Mouse (Mus musculus): Measurements from ENCODE around the gene Fsd1l. TPM values are rescaled to one million over a fixed set of nuclear protein-coding genes. Genes with fewer than 3 reads are reported as not detected.

Fsd1l gene
- polyA plus RNA-seq (2015; fragmentation: Nextera tagmentation; extraction: Ambion mirVana), result 1.2 and 2.3 TPM in 2 replicates

DNA sequence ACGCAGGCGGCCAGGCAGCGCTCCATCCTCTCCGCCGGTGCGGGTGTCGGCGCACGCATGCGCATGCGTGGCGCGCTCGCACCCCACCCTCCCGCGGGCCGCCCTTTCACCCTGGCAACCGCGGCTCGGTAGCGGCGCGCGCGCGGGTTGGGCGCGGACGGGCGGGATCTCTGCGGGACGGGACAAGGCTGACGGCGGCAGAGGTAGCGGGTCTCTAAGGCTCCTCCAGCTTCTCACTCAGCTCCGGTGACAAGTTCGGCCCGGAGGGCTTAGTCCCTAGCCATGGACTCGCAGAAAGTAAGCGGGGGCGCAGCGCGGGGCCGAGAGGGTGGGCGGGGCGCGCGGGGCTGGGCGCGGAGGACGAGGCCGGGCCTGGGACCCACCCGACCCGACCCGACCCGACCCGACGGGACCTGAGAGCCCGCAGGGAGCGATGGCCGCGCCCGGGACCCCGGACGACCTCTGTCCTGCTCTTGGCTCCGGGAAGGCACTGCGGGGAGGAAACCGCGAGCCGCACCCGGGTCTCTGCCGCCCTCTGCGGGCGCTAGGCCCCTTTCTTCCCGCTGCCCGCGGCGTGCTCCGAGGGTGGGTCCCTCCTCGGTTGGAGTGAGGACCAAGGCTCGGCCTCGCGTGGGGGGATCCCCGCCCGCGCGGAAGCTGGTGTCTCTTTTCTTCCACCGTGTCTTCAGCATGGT, at the start of gene Fsd1l:
Fsd1l (plus strand) TSS at position 156 of the 695 bp plus-strand sequence.
- H3K4me2 ChIP-seq, result peak within 1 kb of the TSS; percentile 72
- H3K4me3 ChIP-seq (replicated peaks), result peak within 1 kb of the TSS; percentile 61
- H3K9ac ChIP-seq, result peak within 1 kb of the TSS; percentile 32; the same call in 1 of the 2 replicates
- no peak within 1 kb of the TSS for H3K27ac ChIP-seq (replicated peaks)
- under 1% methylated on average over 84 of the region's 88 CpGs for WGBS (ENCODE audit: insufficient replicate concordance)
- no peaks in the 10 kb centered on the region for H3K9me3 ChIP-seq (replicated peaks)
- peaks cover 8% of the 10 kb centered on the region; the same call in 1 of the 2 replicates for H3K4me1 ChIP-seq (replicated peaks)
- no peaks in the 10 kb centered on the region for H3K36me3 ChIP-seq (replicated peaks)
- H3K27me3 ChIP-seq, result peaks cover 26% of the 10 kb centered on the region
- peak; percentile 81 for ATAC-seq (ENCODE audit: insufficient read depth)

DNA sequence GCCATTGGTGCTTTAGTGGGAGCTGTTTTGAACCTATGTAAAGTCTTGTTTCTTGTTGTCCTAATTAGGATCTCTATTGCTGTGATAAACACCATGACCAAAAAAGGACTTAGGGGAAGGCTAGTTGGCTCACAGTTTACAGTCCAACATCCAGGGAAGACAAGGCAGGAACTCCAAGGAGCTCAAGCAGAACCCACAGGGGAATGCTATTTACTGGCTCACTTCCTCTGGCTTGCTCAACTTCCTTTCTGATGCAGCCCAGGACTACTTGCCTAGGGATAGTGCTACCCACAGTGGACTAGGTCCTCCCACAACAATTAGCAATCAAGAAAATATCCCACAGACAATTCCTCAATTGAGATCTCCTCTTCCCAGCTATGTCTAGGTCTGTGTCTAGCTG, 43.6 kb upstream of the Fsd1l start:
- Histone ChIP-seq H3K36me3 (replicated peaks) (no peaks in the 10 kb centered on the region), H3K9ac (no peak overlapping the region), H3K4me3 (replicated peaks) (no peak overlapping the region), H3K4me2 (no peak overlapping the region), H3K9me3 (replicated peaks) (no peaks in the 10 kb centered on the region), H3K4me1 (replicated peaks) (no peaks in the 10 kb centered on the region), H3K27me3 (no peaks in the 10 kb centered on the region), H3K27ac (replicated peaks) (no peak overlapping the region)
- ATAC-seq (ENCODE audit: insufficient read depth), result no peak

DNA sequence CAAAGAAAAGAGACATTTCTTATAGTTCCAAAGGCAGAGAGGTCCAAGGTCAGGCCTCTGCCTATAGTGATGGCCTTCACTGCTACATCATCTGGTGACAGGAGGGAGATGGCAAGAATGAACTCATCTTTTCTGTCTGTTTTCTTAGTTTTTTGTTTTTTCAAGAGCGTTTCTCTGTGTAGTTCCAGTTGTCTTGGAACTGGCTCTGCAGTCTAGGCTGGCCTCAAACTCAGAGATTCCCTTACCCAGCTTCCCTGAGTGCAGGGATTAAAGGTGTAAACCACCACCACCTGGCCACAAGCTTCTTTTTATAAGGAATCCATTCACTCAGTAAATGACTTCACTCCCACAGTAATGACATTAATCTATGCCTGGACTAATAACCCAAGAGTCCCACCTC, 42.3 kb upstream of the Fsd1l start:
- Histone ChIP-seq H3K4me1 (replicated peaks) (no peaks in the 10 kb centered on the region; the same call in 1 of the 2 replicates), H3K9me3 (replicated peaks) (no peaks in the 10 kb centered on the region), H3K27me3 (no peaks in the 10 kb centered on the region), H3K36me3 (replicated peaks) (no peaks in the 10 kb centered on the region), H3K4me2 (no peak overlapping the region), H3K27ac (replicated peaks) (no peak overlapping the region), H3K9ac (no peak overlapping the region), H3K4me3 (replicated peaks) (no peak overlapping the region)
- WGBS (ENCODE audit: insufficient replicate concordance), result 80% methylated on average over 1 of the region's 1 CpGs
- no peak for ATAC-seq (ENCODE audit: insufficient read depth)

DNA sequence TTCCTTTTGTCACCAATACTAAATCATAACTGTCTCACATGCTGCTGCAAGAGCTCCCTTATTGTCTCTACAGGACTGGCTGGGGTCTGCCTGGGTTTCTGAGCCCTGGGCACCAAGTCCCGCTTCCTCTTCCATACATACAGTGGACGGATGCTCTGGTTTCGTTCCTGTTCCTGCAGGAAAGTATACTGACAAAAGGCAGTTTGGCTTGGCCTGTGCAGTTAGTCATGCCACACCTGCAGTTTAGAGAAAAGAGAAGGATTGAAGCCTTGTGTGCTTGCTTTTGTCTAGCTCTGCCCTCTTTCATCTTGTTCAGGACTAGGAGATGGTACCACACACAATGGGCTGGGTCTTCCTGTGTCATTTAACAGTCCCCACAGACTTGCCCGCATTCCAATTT, 41.8 kb upstream of the Fsd1l start:
- Histone ChIP-seq H3K4me1 (replicated peaks) (no peaks in the 10 kb centered on the region; the same call in 1 of the 2 replicates), H3K4me3 (replicated peaks) (no peak overlapping the region), H3K36me3 (replicated peaks) (no peaks in the 10 kb centered on the region), H3K9ac (no peak overlapping the region), H3K4me2 (no peak overlapping the region), H3K27ac (replicated peaks) (no peak overlapping the region), H3K9me3 (replicated peaks) (no peaks in the 10 kb centered on the region), H3K27me3 (no peaks in the 10 kb centered on the region)
- no peak for ATAC-seq (ENCODE audit: insufficient read depth)
- WGBS (ENCODE audit: insufficient replicate concordance), result 74% methylated on average over 4 of the region's 4 CpGs

DNA sequence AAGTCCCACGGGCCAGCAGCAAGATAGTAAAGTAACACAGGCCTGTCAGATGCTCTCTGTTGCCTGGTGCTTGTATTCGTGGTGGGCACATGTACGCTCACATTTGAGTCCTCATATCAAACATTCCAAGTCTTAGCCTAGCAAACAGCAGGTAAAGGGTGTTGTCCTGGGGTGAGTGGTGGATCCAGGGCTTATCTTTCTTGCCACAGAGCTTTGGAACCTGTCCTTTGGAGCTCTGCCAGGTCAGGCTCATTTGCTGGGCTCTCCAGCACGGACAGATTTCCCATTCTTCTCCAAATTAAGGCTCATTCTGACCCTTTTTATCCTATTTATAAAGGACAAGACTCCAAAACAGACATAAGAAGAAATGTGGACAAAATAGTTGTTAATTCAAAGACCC, 41.1 kb upstream of the Fsd1l start:
- no peaks in the 10 kb centered on the region; the same call in 1 of the 2 replicates for H3K4me1 ChIP-seq (replicated peaks)
- ATAC-seq (ENCODE audit: insufficient read depth), result no peak; the same call in 1 of the 2 replicates
- H3K9me3 ChIP-seq (replicated peaks), result no peaks in the 10 kb centered on the region
- H3K4me3 ChIP-seq (replicated peaks), result no peak overlapping the region
- H3K27ac ChIP-seq (replicated peaks), result no peak overlapping the region
- 59% methylated on average over 4 of the region's 4 CpGs for WGBS (ENCODE audit: insufficient replicate concordance)
- no peak overlapping the region for H3K4me2 ChIP-seq
- no peaks in the 10 kb centered on the region for H3K36me3 ChIP-seq (replicated peaks)
- no peaks in the 10 kb centered on the region for H3K27me3 ChIP-seq
- no peak overlapping the region for H3K9ac ChIP-seq

DNA sequence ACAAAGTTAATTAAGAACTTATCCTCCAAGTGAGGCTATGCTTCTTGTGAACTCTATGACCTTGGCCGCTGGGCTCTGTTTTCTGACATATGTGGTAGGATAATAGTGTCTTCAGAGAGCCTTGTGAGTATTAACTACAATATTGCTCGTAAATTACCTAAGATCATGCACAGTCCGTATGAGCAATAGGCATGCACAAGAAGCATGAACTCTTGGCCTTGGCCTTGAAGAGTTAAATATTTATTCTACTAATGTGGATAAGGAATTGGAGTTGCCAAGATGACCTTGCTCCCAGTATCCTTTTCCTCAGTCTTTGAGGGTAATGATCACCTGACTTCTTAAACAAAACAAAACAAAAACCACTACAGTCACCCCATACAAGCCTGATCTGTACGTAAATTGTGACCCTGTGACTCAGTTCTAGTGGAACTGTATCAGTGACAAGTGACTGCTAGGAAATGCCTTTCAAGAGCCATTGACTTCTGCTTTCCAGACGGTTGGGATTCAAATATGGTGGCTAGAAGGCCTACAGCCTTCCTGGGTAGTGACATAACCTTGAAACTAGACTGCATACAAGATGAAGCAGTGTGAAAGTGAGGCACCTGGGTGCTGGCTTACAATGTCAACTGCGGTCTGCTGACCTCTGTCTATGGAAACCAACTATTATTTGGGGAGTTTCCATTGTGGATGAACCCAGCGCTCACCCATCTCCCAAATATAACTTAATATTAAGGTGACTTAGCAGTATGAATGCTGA, 40.4 kb upstream of the Fsd1l start:
- H3K4me1 ChIP-seq (replicated peaks), result no peaks in the 10 kb centered on the region; the same call in 1 of the 2 replicates
- H3K4me2 ChIP-seq, result no peak overlapping the region
- 65% methylated on average over 7 of the region's 7 CpGs for WGBS (ENCODE audit: insufficient replicate concordance)
- H3K9ac ChIP-seq, result no peak overlapping the region
- no peaks in the 10 kb centered on the region for H3K36me3 ChIP-seq (replicated peaks)
- no peak for ATAC-seq (ENCODE audit: insufficient read depth)
- H3K4me3 ChIP-seq (replicated peaks), result no peak overlapping the region
- H3K27ac ChIP-seq (replicated peaks), result no peak overlapping the region
- no peaks in the 10 kb centered on the region for H3K9me3 ChIP-seq (replicated peaks)
- H3K27me3 ChIP-seq, result no peaks in the 10 kb centered on the region

DNA sequence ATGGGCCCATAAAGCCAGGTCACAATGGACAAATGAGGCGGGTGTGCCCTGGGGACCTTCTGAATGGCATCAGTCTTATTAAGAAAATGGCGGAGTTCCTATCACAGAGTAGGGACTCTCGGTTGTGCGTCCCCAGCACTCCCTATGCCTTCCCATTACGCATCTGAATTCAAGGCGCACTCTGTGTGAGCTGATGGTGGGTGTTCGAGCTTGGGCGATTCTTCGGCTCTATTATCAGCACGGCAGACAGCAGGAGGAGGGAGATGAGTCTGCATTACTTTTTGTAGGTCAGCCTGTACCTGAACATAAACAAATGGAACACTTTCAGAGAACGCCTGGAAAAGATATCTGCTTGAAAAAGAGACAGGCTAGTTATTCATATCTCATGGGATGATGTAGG, 39.7 kb upstream of the Fsd1l start:
- no peaks in the 10 kb centered on the region for H3K9me3 ChIP-seq (replicated peaks)
- no peaks in the 10 kb centered on the region for H3K36me3 ChIP-seq (replicated peaks)
- H3K4me1 ChIP-seq (replicated peaks), result no peaks in the 10 kb centered on the region; the same call in 1 of the 2 replicates
- no peak for ATAC-seq (ENCODE audit: insufficient read depth)
- no peak overlapping the region for H3K4me3 ChIP-seq (replicated peaks)
- H3K27me3 ChIP-seq, result no peaks in the 10 kb centered on the region
- H3K27ac ChIP-seq (replicated peaks), result no peak overlapping the region
- H3K4me2 ChIP-seq, result no peak overlapping the region
- H3K9ac ChIP-seq, result no peak overlapping the region
- 73% methylated on average over 11 of the region's 11 CpGs for WGBS (ENCODE audit: insufficient replicate concordance)

DNA sequence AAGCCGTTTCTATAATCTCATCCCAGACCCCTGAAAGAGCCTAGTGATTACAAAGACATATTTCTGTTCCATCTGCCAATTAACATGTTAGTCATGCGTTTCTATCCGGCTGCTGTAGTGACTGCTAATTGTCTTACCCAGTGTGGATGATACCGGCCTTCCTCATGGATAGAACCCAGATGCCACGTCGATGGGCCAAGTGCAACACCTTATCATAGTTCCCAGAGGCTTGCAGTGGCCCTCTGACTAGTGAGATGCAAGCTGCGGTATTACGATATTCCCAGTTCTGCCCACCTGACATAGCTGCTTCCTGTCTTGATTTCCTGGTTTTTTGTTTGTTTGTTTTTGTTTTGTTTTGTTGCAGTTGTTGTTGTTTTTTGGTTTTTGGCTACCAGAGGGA, 39.3 kb upstream of the Fsd1l start:
- ATAC-seq (ENCODE audit: insufficient read depth), result no peak
- H3K9ac ChIP-seq, result no peak overlapping the region
- H3K36me3 ChIP-seq (replicated peaks), result no peaks in the 10 kb centered on the region
- WGBS (ENCODE audit: insufficient replicate concordance), result 59% methylated on average over 8 of the region's 8 CpGs
- no peaks in the 10 kb centered on the region for H3K27me3 ChIP-seq
- H3K27ac ChIP-seq (replicated peaks), result no peak overlapping the region
- no peak overlapping the region for H3K4me2 ChIP-seq
- no peaks in the 10 kb centered on the region; the same call in 1 of the 2 replicates for H3K4me1 ChIP-seq (replicated peaks)
- no peaks in the 10 kb centered on the region for H3K9me3 ChIP-seq (replicated peaks)
- H3K4me3 ChIP-seq (replicated peaks), result no peak overlapping the region

DNA sequence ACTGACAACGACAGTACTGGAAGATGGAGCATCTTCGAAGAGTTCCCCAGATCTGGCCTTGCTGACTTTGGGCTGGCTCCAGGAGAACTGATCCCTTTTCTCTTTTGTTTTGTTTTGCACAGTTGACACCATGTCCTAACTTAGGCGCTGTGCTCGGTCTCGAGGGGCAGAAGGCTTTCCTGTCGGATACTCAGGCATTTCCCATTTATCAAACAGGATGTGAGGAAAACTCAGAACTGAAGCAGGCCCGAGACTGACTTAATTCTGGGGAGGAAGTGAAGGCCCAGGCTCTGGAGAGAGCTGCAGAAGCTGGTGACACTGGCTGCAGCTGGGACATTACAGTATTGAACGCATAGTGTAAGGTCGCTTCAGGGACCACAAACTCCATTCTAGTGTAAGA, 38.9 kb upstream of the Fsd1l start:
- H3K4me1 ChIP-seq (replicated peaks), result no peaks in the 10 kb centered on the region; the same call in 1 of the 2 replicates

DNA sequence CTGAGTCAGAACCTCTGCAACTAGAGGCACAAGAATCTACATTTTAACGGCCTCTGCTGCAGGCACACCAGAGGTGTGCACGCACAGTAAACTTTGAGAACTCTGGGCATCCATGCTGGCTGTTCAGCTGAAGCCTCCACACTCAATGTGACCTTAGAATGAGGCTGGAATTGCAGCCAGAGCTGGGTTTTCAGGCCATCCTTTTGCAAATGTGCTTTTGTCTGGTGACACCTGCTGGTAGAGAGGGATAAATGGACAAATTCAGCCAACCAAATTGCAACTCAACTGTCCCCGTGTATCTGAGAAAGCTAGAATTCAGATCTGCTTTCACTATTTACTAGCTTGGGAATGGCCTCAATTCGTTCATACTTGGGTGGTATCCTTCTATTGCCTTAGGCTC, 37.1 kb upstream of the Fsd1l start:
- no peaks in the 10 kb centered on the region for H3K36me3 ChIP-seq (replicated peaks)
- no peak overlapping the region for H3K4me2 ChIP-seq
- H3K4me3 ChIP-seq (replicated peaks), result no peak overlapping the region
- no peaks in the 10 kb centered on the region; the same call in 1 of the 2 replicates for H3K4me1 ChIP-seq (replicated peaks)
- WGBS (ENCODE audit: insufficient replicate concordance), result 17% methylated on average over 4 of the region's 4 CpGs
- H3K9me3 ChIP-seq (replicated peaks), result no peaks in the 10 kb centered on the region
- H3K27ac ChIP-seq (replicated peaks), result no peak overlapping the region
- no peak for ATAC-seq (ENCODE audit: insufficient read depth)
- H3K27me3 ChIP-seq, result no peaks in the 10 kb centered on the region
- no peak overlapping the region for H3K9ac ChIP-seq

More for the DNA sequence above, 38.9 kb upstream of the Fsd1l start:
- no peak overlapping the region for H3K9ac ChIP-seq
- ATAC-seq (ENCODE audit: insufficient read depth), result no peak
- WGBS (ENCODE audit: insufficient replicate concordance), result 41% methylated on average over 9 of the region's 9 CpGs
- H3K27me3 ChIP-seq, result no peaks in the 10 kb centered on the region
- no peaks in the 10 kb centered on the region for H3K9me3 ChIP-seq (replicated peaks)
- no peak overlapping the region for H3K4me2 ChIP-seq
- H3K27ac ChIP-seq (replicated peaks), result no peak overlapping the region
- H3K36me3 ChIP-seq (replicated peaks), result no peaks in the 10 kb centered on the region
- H3K4me3 ChIP-seq (replicated peaks), result no peak overlapping the region

DNA sequence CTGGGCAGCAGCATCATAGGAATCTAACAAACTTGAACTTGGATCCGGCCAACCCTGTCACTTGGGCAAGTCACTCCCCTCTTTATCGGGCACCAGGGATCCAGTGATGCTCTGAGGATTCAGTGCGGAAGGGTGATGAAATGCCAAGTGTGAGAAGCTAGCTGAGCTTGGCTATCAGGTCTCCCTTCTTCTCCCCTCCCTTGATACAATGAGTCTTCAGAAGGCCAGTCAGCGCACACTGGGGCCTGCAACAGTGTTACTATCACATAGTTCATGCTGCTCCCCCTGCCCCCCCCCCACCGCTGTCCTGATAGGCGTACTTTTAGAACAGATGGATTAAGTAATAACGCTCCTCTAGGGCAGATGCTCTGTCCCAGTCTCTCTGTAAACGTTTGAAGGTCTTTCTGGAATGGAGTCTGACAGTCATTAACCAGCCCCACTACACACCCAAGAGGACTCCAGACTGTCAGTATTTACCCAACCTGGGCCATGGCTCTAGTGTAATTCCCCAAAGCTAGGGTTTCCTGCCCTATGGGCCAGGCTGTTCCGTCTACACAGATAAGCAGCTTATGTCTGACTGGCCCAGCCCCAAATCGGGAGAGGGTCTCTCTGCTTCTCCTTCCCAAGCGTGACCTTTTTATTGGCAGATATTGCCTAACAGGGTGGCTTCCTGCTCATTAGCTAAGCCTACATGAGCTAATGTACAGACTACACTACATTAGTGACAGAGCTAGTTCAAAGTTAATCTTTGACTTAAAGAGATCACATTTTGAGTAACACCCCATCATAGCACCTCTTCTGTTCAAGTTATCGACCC, 35.8 kb upstream of the Fsd1l start:
- WGBS (ENCODE audit: insufficient replicate concordance), result 54% methylated on average over 12 of the region's 12 CpGs
- no peak overlapping the region for H3K9ac ChIP-seq

More for the DNA sequence above, 35.8 kb upstream of the Fsd1l start:
- no peaks in the 10 kb centered on the region for H3K9me3 ChIP-seq (replicated peaks)
- no peaks in the 10 kb centered on the region; the same call in 1 of the 2 replicates for H3K4me1 ChIP-seq (replicated peaks)
- peak overlapping the region; percentile 28; the same call in 1 of the 2 replicates for H3K4me2 ChIP-seq
- H3K36me3 ChIP-seq (replicated peaks), result no peaks in the 10 kb centered on the region
- ATAC-seq (ENCODE audit: insufficient read depth), result peak; percentile 90
- H3K27ac ChIP-seq (replicated peaks), result peak overlapping the region; percentile 79
- no peaks in the 10 kb centered on the region for H3K27me3 ChIP-seq
- 0 out of 2 replicates have a peak overlapping the region, but pooled peaks have one; percentile 12 for H3K4me3 ChIP-seq (replicated peaks)

Data from liver, embryonic 15.5 days (tissue).